Mouse (Mus musculus): ENCODE data around the gene Olfr679.
"Not testable (repeated sequence)": the region's sequence is repeated elsewhere in the genome, so short reads cannot be mapped to it uniquely, and the experiment has no call there.

Gene Olfr679

GRCm38 (mm10) chr7:105080905-105081304 lies at the start of gene Olfr679:
TSS of gene Olfr679 (plus strand) at chr7:105081205.
- DNase-seq (ENCODE audit: low spot score in 2 of 2) = no peak

GRCm38 (mm10) chr7:105032398-105032797 lies 48.6 kb upstream of the Olfr679 start, which contains the start of gene Olfr676:
TSS of gene Olfr676 (plus strand) at chr7:105032698.
- no peak for DNase-seq (ENCODE audit: low spot score in 2 of 2)

- DNase-seq (ENCODE audit: low spot score in 2 of 2) = not testable (repeated sequence)
Observed at GRCm38 (mm10) chr7:105033836-105034235, 47.2 kb upstream of the Olfr679 start.

- DNase-seq (ENCODE audit: low spot score in 2 of 2) = no peak
Observed at GRCm38 (mm10) chr7:105058951-105059350, 22.1 kb upstream of the Olfr679 start.

DNA sequence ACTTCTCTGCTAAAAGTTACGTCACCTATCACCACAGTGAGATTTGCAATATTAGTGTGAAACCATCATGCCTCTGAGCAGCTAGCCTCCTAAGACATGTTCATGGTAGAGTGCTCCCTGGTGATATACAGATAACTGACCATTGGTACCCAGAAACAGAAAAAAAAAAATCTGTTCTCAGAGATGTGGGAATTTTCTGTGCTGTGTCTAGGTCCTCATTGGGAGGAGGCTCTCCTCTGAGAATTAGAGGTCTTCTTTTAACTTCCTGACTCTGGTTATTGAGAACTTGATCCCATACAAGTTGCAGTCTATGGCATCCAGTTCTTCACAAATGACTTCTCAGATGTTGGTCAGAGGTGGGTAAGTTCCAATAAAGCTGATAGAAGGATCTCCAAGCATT lies 16.8 kb upstream of the Olfr679 start, which contains the start of gene Olfr678:
Gene Olfr678, plus strand, starts transcription at position 301 of the 400 bp plus-strand sequence.
- no peak for DNase-seq (ENCODE audit: low spot score in 2 of 2)

- DNase-seq (ENCODE audit: low spot score in 2 of 2) = not testable (repeated sequence)
Observed at GRCm38 (mm10) chr7:105092717-105093116, 11.7 kb downstream of the Olfr679 start, which contains the start of gene Olfr680-ps1. TSS of gene Olfr680-ps1 (minus strand) at chr7:105092817.

GRCm38 (mm10) chr7:105116536-105116935 lies 35.5 kb downstream of the Olfr679 start, which contains the start of gene Olfr681:
TSS of gene Olfr681 (plus strand) at chr7:105116836.
- DNase-seq (ENCODE audit: low spot score in 2 of 2) = no peak

Measured in right cerebral cortex, postnatal 36 days (tissue).